Mouse (Mus musculus): ENCODE data around the gene Rasgrf2.

GRCm38 (mm10) chr13:91874565-91874964, 256.9 kb downstream of the Rasgrf2 start:
- TF ChIP-seq CTCF (IDR thresholded peaks at IDR 0.05; ENCODE audit: borderline replicate concordance, control insufficient read depth, extremely low read depth, insufficient read depth, low read length, poor library complexity) (no peak), POLR2A (IDR thresholded peaks at IDR 0.05; ENCODE audit: control insufficient read depth, extremely low read depth, insufficient read depth, low read length, poor library complexity) (no peak)
